Mouse (Mus musculus) heart, adult 2 months (tissue): ENCODE data around the gene Zdhhc14. TPM values are rescaled to one million over a fixed set of nuclear protein-coding genes. Genes with fewer than 3 reads are reported as not detected.
A peak's percentile ranks its signal among the peaks of the same experiment; 100 is the strongest.
"Not testable (repeated sequence)": the region's sequence is repeated elsewhere in the genome, so short reads cannot be mapped to it uniquely, and the experiment has no call there.

Experiments
- DNase-seq, 2 experiments: peaks; one replicate each; pipeline ENCODE4 v3.0.0; 2021
- H3K27ac ChIP-seq: fragments of 200-600 bp; 2 replicates; pipeline ENCODE4 v1.8.1; 2022
- H3K27me3 ChIP-seq: fragments of 200-500 bp; 2 replicates; pipeline ENCODE4 v1.6.1; 2012; ENCODE audit warnings: mild to moderate bottlenecking, low read length, inconsistent platforms, mixed read lengths; ENCODE audit not compliant: control insufficient read depth, insufficient read depth
- H3K36me3 ChIP-seq: fragments of 200-500 bp; 2 replicates; pipeline ENCODE4 v1.6.1; 2012; ENCODE audit warnings: low read length, inconsistent platforms; ENCODE audit not compliant: control insufficient read depth, insufficient read depth
- H3K4me1 ChIP-seq: fragments of 200-500 bp; 2 replicates; pipeline ENCODE4 v1.6.1; 2011; ENCODE audit warnings: low read length; ENCODE audit not compliant: control insufficient read depth, insufficient read depth
- H3K4me3 ChIP-seq: fragments of 200-600 bp; 2 replicates; pipeline ENCODE4 v1.8.1; 2022
- H3K79me2 ChIP-seq: fragments of 200-500 bp; replicated peaks from 2 replicates; pipeline ENCODE4 v1.6.1; 2012; ENCODE audit warnings: mild to moderate bottlenecking, inconsistent platforms, low read length, moderate library complexity, mixed read lengths; ENCODE audit not compliant: control insufficient read depth, insufficient read depth
- H3K9ac ChIP-seq: fragments of 200-500 bp; 2 replicates; pipeline ENCODE4 v1.6.1; 2012; ENCODE audit warnings: low read depth, mild to moderate bottlenecking, control low read depth, inconsistent platforms, low read length, mixed read lengths
- CTCF ChIP-seq: fragments of 200-600 bp; IDR thresholded peaks from 2 replicates; pipeline ENCODE4 v1.8.1; 2022; ENCODE audit warnings: antibody characterized with exemption, mild to moderate bottlenecking, moderate library complexity
- EP300 ChIP-seq: fragments of 200-500 bp; IDR thresholded peaks from 2 replicates; pipeline ENCODE4 v1.6.1; 2011; ENCODE audit warnings: low read depth, low read length, control low read depth; ENCODE audit not compliant: insufficient read depth
- POLR2A ChIP-seq: fragments of 200-500 bp; IDR thresholded peaks from 2 replicates; pipeline ENCODE4 v1.6.1; 2011; ENCODE audit warnings: mild to moderate bottlenecking, low read depth, low read length, control low read depth; ENCODE audit not compliant: insufficient read depth
- WGBS: fragments of 180-500 bp; shearing (Covaris S2); methylation state at CpG from one replicate; pipeline ENCODE4 v1.1.7; 2018; 5-methylcytosine and 5-hydroxymethylcytosine counted together
- intact Hi-C: fragments of 180-260 bp; cut with DNase I; formaldehyde crosslinking; loops from one replicate; pipeline ENCODE4 v1.15.1; 2025
- polyA plus RNA-seq: library from polyadenylated mRNA; depleted of rRNA; stranded (reverse); fragments of >200 nt; gene quantifications from 2 replicates; pipeline ENCODE4 v1.2.3, GENCODE M21; 2012
- total RNA-seq, 2 experiments: library from RNA; stranded (reverse); gene quantifications; 2 replicates each; pipeline ENCODE4 v1.2.3; 2021

Zdhhc14 gene
- total and polyA plus RNA-seq, 3 experiments: 1.5 to 5.4 (median 4.4) TPM

DNA sequence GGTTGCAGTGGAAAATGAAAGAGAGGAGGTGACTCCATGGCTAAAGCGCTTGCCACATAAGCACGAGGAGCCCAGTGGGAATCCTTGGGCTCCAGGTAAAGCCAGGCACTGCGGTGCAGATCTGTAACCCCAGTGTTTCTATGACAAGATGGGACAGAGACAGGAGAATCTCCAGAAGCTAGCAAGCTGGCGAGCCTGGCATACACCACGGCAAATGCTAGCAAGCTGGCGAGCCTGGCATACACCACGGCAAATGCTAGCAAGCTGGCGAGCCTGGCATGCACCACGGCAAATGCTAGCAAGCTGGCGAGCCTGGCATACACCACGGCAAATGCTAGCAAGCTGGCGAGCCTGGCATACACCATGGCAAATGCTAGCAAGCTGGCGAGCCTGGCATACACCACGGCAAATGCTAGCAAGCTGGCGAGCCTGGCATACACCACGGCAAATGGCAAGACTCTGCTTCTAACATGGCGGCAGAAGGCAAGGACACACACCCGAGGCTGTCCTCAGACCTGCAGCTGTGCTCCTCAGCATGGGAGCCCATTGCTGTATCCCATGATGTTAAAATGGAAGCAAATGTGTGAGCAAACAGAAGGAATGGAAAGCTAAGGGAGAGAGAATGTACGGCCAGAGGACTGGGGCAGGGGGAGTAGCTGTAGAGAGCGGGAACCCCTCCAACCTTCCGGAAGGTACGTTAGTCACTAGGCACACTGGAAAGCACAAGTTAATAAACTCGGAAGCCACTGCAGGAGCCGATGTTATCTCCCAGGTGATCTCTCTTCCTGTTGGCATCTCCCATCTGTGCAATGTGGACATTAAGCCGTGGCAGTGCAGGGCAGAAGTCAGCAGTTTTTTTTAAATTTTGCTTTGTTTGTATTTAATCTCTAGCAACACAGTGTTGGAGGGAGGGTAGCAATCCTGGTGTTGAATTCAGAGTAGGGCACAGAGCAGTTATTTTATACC lies 129.6 kb downstream of the Zdhhc14 start:
- TF ChIP-seq POLR2A: no peak
- no peak for TF ChIP-seq EP300
- TF ChIP-seq CTCF: no peak
- H3K36me3 ChIP-seq: no peaks in the 10 kb centered on the region

DNA sequence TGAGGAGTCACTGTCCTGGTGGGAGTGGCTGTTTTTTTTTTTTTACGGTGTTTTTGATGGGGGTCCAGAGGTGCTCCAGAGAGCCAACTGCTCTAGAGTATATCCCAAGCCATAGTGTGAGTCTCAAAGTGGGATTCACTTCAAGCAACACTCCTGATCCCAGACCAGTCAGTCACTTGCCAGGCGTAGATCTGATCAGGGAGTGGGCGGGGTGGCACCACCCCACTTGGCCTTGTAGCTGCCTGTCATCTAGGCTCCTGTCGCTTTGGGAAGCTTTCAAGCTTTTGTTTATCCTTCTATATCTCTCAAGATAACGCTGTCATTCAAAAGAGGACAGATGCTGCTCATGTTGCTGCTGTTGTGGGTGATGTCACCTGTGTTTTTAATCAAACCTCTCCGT lies 130.4 kb downstream of the Zdhhc14 start:
- 56% methylated on average over 6 of the region's 6 CpGs for WGBS
- no peak overlapping the region for H3K9ac ChIP-seq
- H3K27ac ChIP-seq: no peak overlapping the region
- H3K36me3 ChIP-seq: no peaks in the 10 kb centered on the region
- intact Hi-C loops: no loop called here
- no peaks in the 10 kb centered on the region for H3K79me2 ChIP-seq
- H3K4me1 ChIP-seq: no peaks in the 10 kb centered on the region; the same call in 1 of the 2 replicates
- TF ChIP-seq CTCF (no peak), EP300 (no peak), POLR2A (no peak)
- no peak for DNase-seq
- H3K4me3 ChIP-seq: no peak overlapping the region
- H3K27me3 ChIP-seq: no peaks in the 10 kb centered on the region

More for the DNA sequence above, 129.6 kb downstream of the Zdhhc14 start:
- no peak overlapping the region for H3K27ac ChIP-seq
- intact Hi-C loops: no loop called here
- DNase-seq: no peak
- H3K9ac ChIP-seq: no peak overlapping the region
- no peak overlapping the region for H3K4me3 ChIP-seq
- no peaks in the 10 kb centered on the region for H3K27me3 ChIP-seq
- no peaks in the 10 kb centered on the region; the same call in 1 of the 2 replicates for H3K4me1 ChIP-seq
- H3K79me2 ChIP-seq: no peaks in the 10 kb centered on the region
- WGBS: 88% methylated on average over 25 of the region's 25 CpGs

DNA sequence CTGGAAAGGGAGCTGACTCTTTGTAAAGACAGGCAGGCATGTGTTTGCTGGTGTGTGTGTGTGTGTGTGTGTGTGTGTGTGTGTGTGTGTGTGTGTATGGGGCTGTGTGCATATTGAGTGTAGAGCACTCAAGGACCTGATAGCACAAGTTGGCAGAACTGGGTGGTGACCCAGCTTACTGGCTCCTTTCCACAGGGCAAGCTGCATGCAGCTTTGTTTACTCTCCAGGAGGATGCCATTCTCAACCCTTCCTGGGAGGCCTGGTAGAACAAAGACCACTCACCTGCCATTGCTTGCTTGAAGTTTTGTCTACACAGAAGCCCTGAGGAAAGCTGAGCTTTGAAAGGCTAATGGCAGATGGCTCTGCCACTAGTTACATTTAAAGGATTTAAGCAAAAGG lies 130.8 kb downstream of the Zdhhc14 start:
- no peak for TF ChIP-seq POLR2A
- 0 out of 2 replicates have a peak, but pooled peaks have one; percentile 52 for TF ChIP-seq EP300
- no peak for TF ChIP-seq CTCF

DNA sequence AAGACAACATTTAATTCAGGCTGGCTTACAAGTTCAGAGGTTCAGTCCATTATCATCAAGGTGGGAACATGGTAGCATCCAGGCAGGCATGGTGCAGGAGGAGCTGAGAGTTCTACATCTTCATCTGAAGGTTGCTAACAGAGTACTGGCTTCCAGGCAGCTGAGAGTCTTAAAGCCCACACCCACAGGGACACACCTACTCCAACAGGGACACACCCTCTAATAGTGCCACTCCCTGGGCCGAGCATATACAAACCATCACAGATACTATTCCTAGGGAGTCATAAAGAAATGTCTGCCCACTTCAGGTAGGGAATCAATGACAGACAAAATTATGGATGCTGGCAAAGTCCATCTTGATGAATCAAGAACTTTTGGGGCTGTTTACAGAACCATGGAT lies 132.5 kb downstream of the Zdhhc14 start:
- H3K4me1 ChIP-seq, H3K9ac ChIP-seq, H3K27ac ChIP-seq, H3K4me3 ChIP-seq, DNase-seq, H3K36me3 ChIP-seq, intact Hi-C loops, H3K27me3 ChIP-seq, H3K79me2 ChIP-seq: not testable (repeated sequence)
- WGBS: 91% methylated on average over 1 of the region's 1 CpGs

More for the DNA sequence above, 130.8 kb downstream of the Zdhhc14 start:
- no peaks in the 10 kb centered on the region; the same call in 1 of the 2 replicates for H3K4me1 ChIP-seq
- intact Hi-C loops: no loop called here
- H3K27ac ChIP-seq: no peak overlapping the region
- no peak overlapping the region for H3K4me3 ChIP-seq
- H3K27me3 ChIP-seq: no peaks in the 10 kb centered on the region
- H3K79me2 ChIP-seq: no peaks in the 10 kb centered on the region
- H3K9ac ChIP-seq: no peak overlapping the region
- H3K36me3 ChIP-seq: no peaks in the 10 kb centered on the region
- peak; percentile 37 to 49 for DNase-seq

DNA sequence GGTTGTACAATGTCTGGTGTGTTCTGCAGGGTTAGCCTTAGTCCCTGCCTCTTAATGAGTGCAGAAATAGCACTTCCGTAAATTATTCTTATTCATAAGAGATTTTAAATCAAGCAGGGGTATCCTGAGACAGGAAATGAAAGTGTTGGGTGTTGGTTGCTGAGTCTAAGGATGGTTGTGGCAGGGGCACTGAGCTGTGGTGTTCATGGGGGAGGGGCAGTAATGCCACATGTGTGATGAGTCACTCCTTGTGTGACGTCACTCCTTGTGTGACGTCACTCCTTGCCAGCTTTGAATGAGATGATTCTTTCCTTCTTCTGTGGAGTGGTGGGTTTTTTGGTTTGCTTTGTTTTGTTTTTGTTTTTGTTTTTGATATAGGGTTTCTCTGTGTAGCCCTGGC lies 134.0 kb downstream of the Zdhhc14 start:
- intact Hi-C loops: no loop called here
- Histone ChIP-seq H3K79me2 (no peaks in the 10 kb centered on the region), H3K9ac (no peak overlapping the region), H3K4me1 (no peaks in the 10 kb centered on the region; the same call in 1 of the 2 replicates), H3K27me3 (no peaks in the 10 kb centered on the region), H3K36me3 (no peaks in the 10 kb centered on the region), H3K27ac (no peak overlapping the region), H3K4me3 (no peak overlapping the region)
- no peak for TF ChIP-seq CTCF
- TF ChIP-seq EP300: no peak
- TF ChIP-seq POLR2A: no peak
- DNase-seq: no peak
- WGBS: 39% methylated on average over 3 of the region's 3 CpGs

DNA sequence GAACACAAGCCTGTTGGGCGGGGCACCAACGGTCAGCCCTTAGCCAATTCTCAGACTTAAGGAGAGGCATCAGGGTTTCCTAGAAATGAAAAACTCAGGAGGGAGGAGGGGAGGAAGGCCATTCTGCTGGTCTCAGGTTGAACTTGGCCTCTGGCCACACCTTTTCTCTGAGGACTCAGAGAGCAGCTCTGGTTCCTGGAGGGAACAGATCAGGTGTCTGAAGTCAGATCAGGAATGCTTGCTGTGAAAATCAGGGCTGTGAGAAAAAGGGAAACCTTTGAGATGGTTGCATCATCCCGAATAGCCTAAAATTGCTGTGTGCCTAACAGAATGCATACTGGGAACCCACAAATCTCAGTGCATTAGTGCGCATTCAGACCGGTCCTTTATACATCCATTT lies 135.3 kb downstream of the Zdhhc14 start:
- no peak for DNase-seq
- Histone ChIP-seq H3K4me3 (no peak overlapping the region), H3K9ac (no peak overlapping the region), H3K79me2 (no peaks in the 10 kb centered on the region), H3K27ac (no peak overlapping the region), H3K36me3 (no peaks in the 10 kb centered on the region), H3K27me3 (no peaks in the 10 kb centered on the region), H3K4me1 (no peaks in the 10 kb centered on the region; the same call in 1 of the 2 replicates)
- 94% methylated on average over 5 of the region's 5 CpGs for WGBS
- intact Hi-C loops: no loop called here
- no peak for TF ChIP-seq EP300
- TF ChIP-seq POLR2A: no peak
